Mouse (Mus musculus) embryonic facial prominence, embryonic 12.5 days (tissue): ENCODE data around the gene Cacna1h. TPM values are rescaled to one million over a fixed set of nuclear protein-coding genes. Genes with fewer than 3 reads are reported as not detected.

Experiments
- ATAC-seq: fragments of 200-750 bp; cut with Nextera tagmentation; 2 replicates; pipeline ENCODE4 v1.8.0; 2017; ENCODE audit not compliant: insufficient number of reproducible peaks, insufficient read depth, low FRiP score, low TSS enrichment
- H3K27ac ChIP-seq: fragments of 300-500 bp; sonication (generic); 2 replicates; pipeline ENCODE4 v1.5.1; 2016; ENCODE audit warnings: mild to moderate bottlenecking
- H3K27me3 ChIP-seq: fragments of 300-500 bp; sonication (generic); 2 replicates; pipeline ENCODE4 v1.6.1; 2016; ENCODE audit warnings: mild to moderate bottlenecking, moderate library complexity
- H3K36me3 ChIP-seq: fragments of 300-500 bp; sonication (generic); 2 replicates; pipeline ENCODE4 v1.6.1; 2016; ENCODE audit warnings: mild to moderate bottlenecking
- H3K4me1 ChIP-seq: fragments of 300-500 bp; sonication (generic); 2 replicates; pipeline ENCODE4 v1.6.1; 2016
- H3K4me2 ChIP-seq: fragments of 300-500 bp; sonication (generic); replicated peaks from 2 replicates; pipeline ENCODE4 v1.6.1; 2016; ENCODE audit warnings: mild to moderate bottlenecking, moderate library complexity
- H3K4me3 ChIP-seq: fragments of 300-500 bp; sonication (generic); 2 replicates; pipeline ENCODE4 v1.5.1; 2016; ENCODE audit warnings: mild to moderate bottlenecking
- H3K9ac ChIP-seq: fragments of 300-500 bp; sonication (generic); 2 replicates; pipeline ENCODE4 v1.6.1; 2016; ENCODE audit warnings: mild to moderate bottlenecking, moderate library complexity
- H3K9me3 ChIP-seq: fragments of 300-500 bp; sonication (generic); 2 replicates; pipeline ENCODE4 v1.6.1; 2016; ENCODE audit warnings: mild to moderate bottlenecking, moderate library complexity
- WGBS: fragments of 180-500 bp; shearing (Covaris S2); methylation state at CpG from one replicate; pipeline ENCODE4 v1.1.7; 2016; 5-methylcytosine and 5-hydroxymethylcytosine counted together
- polyA plus RNA-seq: library from polyadenylated mRNA; unstranded; fragments of >200 nt; fragmentation: Nextera tagmentation; extraction: Ambion mirVana; gene quantifications from 2 replicates; pipeline ENCODE4 v1.2.1, GENCODE M21; 2016

The Cacna1h gene
- polyA plus RNA-seq, 1 experiment from 2014 or later = 8.7 TPM

DNA sequence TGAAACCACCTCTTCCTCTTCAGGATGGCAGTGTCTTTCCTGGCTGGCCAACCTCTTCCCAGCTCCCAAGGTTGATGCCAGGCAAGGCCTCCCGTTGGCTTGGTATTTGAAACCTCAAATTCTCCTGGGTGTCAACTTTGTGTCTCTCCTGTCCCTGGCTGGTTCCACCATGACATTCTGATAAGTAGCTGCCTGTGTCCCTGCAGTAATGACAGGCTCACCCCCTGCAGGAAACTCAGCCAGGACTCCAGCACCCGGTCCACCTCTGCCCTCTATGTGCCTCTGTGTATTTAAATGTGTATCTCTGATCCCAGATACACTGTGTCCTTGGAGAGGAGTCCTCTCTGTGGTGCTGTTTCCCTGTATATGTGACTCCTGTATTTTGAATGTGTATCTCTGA, 32.7 kb upstream of the Cacna1h start:
- no peak for ATAC-seq
- H3K4me3 ChIP-seq = no peak overlapping the region
- H3K9me3 ChIP-seq = no peaks in the 10 kb centered on the region
- H3K36me3 ChIP-seq = no peaks in the 10 kb centered on the region
- 77% methylated on average over 2 of the region's 2 CpGs for WGBS
- no peak overlapping the region for H3K9ac ChIP-seq
- peaks cover 6% of the 10 kb centered on the region for H3K27me3 ChIP-seq
- no peak overlapping the region for H3K4me2 ChIP-seq
- H3K27ac ChIP-seq = no peak overlapping the region
- H3K4me1 ChIP-seq = no peaks in the 10 kb centered on the region

DNA sequence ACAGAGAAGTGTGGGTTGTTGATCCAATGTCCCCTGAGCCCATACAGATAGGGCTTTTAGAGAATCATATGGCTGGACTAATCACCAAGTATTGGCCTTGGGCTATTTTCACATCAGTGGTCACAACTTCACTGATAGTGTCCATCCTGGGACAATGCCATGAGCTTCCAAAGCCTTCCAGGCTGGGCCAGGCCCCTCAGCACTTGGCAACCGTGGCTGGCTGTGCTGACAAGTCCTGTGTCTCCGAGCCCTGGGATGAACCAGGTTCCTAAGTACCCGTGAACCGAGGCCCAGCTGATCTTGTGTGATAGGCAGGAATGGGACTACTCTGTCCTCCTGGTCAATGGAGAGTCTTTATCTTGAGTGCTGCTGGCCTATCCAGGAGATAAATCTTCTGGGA, 30.5 kb upstream of the Cacna1h start:
- no peak overlapping the region for H3K27ac ChIP-seq
- ATAC-seq = no peak
- no peaks in the 10 kb centered on the region for H3K9me3 ChIP-seq
- no peak overlapping the region for H3K4me2 ChIP-seq
- H3K4me3 ChIP-seq = no peak overlapping the region
- no peak overlapping the region for H3K9ac ChIP-seq
- H3K4me1 ChIP-seq = no peaks in the 10 kb centered on the region
- H3K36me3 ChIP-seq = no peaks in the 10 kb centered on the region
- H3K27me3 ChIP-seq = no peaks in the 10 kb centered on the region
- 81% methylated on average over 4 of the region's 4 CpGs for WGBS

DNA sequence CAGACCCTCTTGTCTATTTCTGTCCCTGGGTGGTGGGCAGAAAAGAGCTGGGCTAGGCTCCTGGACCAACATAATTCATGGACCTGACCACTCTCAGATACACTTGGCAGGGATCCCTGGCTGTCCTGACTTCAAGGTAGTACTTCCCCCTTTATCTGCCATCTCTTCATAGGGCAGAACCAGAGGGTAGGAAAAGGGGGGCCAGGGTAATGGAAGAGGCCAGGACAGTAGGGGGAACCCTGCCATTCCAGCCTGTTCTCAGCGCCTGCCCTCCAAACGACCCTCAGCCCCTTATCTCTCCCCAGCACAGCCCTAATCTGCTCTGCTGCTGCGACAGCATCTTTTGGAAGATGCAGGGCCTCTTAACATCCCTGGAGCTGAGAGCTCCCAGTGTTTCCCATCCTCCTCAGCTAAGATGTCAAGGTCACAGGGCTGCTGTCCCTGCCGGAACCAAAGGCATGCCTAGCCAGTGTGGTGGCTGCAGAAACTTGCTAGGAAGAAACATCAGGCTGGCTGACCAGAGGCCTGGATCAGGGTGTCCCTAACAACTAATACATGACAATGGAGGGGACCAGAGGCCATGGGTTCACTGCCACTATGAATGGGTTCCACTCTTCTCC, 29.9 kb upstream of the Cacna1h start:
- ATAC-seq = no peak
- Histone ChIP-seq H3K9me3 (no peaks in the 10 kb centered on the region), H3K27me3 (no peaks in the 10 kb centered on the region), H3K9ac (no peak overlapping the region), H3K27ac (no peak overlapping the region), H3K4me1 (no peaks in the 10 kb centered on the region), H3K4me3 (no peak overlapping the region), H3K36me3 (no peaks in the 10 kb centered on the region), H3K4me2 (no peak overlapping the region)
- WGBS = 59% methylated on average over 4 of the region's 4 CpGs

DNA sequence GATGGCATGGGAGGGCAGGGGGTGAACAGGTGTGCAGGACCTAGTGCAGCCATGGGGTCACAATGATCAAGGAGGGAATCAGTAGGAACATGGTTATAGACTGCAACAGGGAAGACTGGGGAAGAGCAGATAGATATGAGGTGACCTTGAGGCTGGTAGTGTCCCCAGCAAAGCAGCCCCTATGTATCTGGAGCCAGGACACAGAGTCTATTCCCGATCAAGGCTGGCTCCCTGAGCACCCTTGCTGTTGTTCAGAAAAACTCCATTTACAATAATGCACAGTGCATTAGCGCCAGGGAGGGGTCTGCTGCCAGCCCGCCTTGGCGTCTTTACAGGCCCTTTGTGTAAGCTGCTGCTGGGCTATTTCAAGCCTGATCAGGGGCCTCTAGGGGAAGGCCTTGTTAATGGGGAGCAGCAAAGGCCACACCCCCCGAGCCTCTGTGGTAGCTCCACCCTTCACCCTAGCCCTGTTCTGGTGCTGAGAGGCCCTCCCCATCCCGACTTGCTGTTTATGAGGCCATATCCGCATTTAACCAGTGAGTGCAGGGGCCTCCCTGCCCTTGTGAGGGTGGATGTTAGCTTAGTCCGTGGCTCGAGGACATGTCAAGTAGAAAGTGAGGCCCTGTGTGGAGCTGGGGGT, 28.8 kb upstream of the Cacna1h start:
- no peaks in the 10 kb centered on the region for H3K4me1 ChIP-seq
- H3K9ac ChIP-seq = no peak overlapping the region
- 33% methylated on average over 9 of the region's 9 CpGs for WGBS
- H3K4me3 ChIP-seq = no peak overlapping the region
- H3K36me3 ChIP-seq = no peaks in the 10 kb centered on the region
- H3K27ac ChIP-seq = no peak overlapping the region
- H3K9me3 ChIP-seq = no peaks in the 10 kb centered on the region
- ATAC-seq = peak; percentile 61; the same call in 1 of the 2 replicates
- no peaks in the 10 kb centered on the region for H3K27me3 ChIP-seq
- H3K4me2 ChIP-seq = no peak overlapping the region

DNA sequence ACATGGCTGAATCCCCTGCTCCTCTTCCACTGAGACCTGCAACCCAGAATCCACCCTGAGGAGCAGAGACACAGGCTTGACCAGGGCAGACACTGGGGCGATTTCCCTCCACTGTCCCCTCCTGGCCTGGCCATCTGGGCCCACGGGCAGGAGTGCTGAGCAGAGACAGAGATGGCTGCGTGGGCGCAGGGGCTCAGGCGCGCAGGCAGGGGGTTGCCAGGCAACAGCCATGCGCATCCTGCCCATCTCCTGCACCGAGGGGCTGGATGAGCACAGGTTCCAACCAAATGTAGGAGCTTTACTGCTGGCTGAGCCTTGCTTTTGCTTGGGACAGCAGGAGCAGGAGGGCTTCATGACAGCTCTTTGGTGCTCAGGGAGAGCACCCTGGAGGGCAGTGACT, 23.0 kb upstream of the Cacna1h start:
- no peak overlapping the region for H3K4me2 ChIP-seq
- H3K36me3 ChIP-seq = no peaks in the 10 kb centered on the region
- WGBS = 58% methylated on average over 8 of the region's 8 CpGs
- ATAC-seq = no peak
- H3K9me3 ChIP-seq = no peaks in the 10 kb centered on the region
- H3K9ac ChIP-seq = no peak overlapping the region
- no peaks in the 10 kb centered on the region for H3K4me1 ChIP-seq
- no peak overlapping the region for H3K4me3 ChIP-seq
- no peak overlapping the region for H3K27ac ChIP-seq
- H3K27me3 ChIP-seq = no peaks in the 10 kb centered on the region

DNA sequence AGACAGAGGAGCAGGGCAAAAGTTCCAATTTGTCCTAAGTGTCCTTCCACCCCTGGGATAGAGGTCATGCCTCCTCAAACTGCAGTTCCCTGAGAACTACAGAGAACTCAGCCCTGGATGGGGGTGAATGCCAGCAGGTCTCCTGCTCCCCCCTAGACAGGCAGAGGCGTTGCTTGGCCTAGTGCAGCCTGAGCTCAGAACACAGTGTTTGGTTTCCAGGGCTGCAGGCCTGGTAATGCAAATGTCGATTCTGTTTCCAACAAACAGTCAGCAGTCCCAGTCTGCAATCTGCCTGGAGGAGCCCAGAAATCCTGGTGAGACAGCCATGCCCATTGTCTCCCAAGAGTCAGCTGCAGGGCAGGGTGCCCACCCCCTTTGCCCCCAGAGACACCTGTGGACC, 20.7 kb upstream of the Cacna1h start, which contains the start of gene Tekt4:
TSS of gene Tekt4 (plus strand) at position 344 of the 400 bp plus-strand sequence.
- no peak within 1 kb of the TSS for H3K9ac ChIP-seq

DNA sequence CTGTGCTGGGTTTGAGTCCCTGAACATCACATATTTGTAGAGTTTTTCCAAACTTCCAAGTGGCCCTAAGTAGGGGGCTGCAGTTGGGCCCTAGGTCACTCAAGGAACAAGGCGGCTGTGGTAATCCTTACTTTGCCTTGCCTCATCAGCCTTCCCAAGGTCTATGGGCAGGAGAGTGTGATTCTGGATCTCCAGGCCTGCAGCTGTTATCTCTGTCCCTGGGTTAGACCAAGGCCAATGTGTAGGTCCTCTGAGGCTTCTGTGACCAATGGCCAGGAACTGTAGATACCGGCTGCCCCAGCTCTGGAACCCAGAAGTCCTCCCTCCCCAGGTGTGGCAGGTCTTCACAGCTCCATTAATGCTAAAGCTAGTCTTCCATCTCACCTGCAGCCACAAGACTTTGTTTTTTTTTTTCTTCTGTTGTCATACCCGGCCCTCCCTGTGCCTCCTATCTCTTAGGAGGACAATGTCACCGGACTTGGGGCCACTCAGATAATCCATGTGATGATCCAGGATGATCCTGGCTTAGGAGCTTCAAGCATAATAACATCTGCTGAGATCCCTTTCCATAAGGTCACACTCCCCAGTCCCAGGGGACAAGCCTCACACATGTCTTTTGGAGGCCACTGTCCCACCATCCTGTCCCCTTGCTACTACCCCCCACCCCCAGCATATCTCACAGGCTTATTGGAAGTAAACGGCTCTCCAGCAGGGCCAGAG, 18.8 kb upstream of the Cacna1h start:
- Histone ChIP-seq H3K9ac (no peak overlapping the region), H3K36me3 (no peaks in the 10 kb centered on the region), H3K9me3 (no peaks in the 10 kb centered on the region), H3K4me1 (no peaks in the 10 kb centered on the region), H3K27me3 (no peaks in the 10 kb centered on the region), H3K4me2 (no peak overlapping the region), H3K4me3 (no peak overlapping the region), H3K27ac (no peak overlapping the region)
- 84% methylated on average over 5 of the region's 5 CpGs for WGBS
- no peak for ATAC-seq

More for the DNA sequence above, 20.7 kb upstream of the Cacna1h start, which contains the start of gene Tekt4:
- 37% methylated on average over 2 of the region's 2 CpGs for WGBS
- Histone ChIP-seq H3K9me3 (no peaks in the 10 kb centered on the region), H3K4me3 (no peak within 1 kb of the TSS), H3K27ac (no peak within 1 kb of the TSS), H3K4me1 (no peaks in the 10 kb centered on the region), H3K36me3 (no peaks in the 10 kb centered on the region), H3K27me3 (no peaks in the 10 kb centered on the region), H3K4me2 (no peak within 1 kb of the TSS)
- ATAC-seq = no peak

DNA sequence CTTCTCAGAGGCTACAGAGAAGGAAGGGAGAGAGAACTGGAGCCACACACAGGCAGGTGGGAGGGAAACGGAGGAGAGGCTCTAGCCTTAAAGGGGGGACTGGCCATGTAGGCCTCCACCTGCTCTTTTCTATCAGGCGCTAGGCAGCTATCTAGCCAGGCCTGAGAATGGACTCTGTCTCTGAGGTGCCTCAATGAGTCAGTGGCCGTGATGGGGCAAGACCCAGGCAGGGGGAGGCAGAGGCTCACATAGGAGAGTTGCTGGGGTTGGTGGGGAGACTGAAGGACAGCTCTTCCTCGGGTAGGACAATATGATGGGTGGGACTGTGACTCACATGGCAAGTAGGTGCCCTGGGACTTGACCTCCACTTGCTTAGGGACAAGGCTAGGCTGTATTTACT, 16.7 kb upstream of the Cacna1h start:
- H3K27ac ChIP-seq = no peak overlapping the region
- H3K36me3 ChIP-seq = no peaks in the 10 kb centered on the region
- H3K9ac ChIP-seq = no peak overlapping the region
- ATAC-seq = no peak
- no peak overlapping the region for H3K4me2 ChIP-seq
- H3K27me3 ChIP-seq = no peaks in the 10 kb centered on the region
- 56% methylated on average over 4 of the region's 4 CpGs for WGBS
- H3K4me3 ChIP-seq = no peak overlapping the region
- no peaks in the 10 kb centered on the region for H3K9me3 ChIP-seq
- H3K4me1 ChIP-seq = no peaks in the 10 kb centered on the region

DNA sequence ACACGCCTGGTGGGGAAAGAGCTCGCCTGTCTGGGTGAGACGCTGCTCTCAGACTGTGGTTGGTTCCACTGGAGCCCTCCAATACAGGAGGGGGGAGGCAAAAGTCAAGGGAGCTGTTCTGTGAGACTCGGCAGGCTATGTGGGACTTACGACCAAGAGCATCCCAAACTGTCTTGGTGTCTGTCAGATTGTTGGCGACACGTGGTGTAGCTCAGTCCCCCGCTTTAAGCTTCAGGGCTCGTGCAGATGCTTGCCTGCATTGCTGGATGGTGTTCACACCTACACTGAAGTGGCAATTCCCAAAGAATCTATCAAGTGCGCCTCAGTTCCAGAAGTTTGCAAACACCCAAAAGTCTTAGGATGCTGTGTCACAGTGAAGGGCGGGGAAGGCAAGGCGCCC, 14.3 kb upstream of the Cacna1h start:
- no peak for ATAC-seq
- H3K4me3 ChIP-seq = no peak overlapping the region
- 80% methylated on average over 12 of the region's 12 CpGs for WGBS

DNA sequence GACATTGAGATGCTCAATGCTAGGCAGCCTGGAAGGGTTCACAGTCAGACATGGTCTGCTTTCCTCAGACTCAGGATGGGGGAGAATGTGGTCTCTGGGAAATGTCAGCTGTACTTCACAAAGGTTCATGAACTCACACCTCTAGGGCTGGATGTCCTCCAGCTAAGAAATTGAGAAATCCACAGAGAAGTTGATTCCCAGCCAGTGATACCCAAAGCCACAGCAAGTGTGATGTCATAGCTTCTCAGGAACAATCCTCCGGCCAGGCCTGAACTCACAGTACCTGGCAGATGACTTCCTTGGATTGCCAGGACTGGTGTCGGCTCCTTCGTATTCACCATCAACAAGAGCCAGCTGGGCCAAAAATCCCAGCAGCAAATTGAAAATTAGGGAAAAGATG, 12.3 kb upstream of the Cacna1h start:
- H3K27me3 ChIP-seq = no peaks in the 10 kb centered on the region
- H3K4me1 ChIP-seq = peaks cover 2% of the 10 kb centered on the region; the same call in 1 of the 2 replicates
- H3K9ac ChIP-seq = no peak overlapping the region
- no peak overlapping the region for H3K27ac ChIP-seq
- no peak overlapping the region for H3K4me2 ChIP-seq
- H3K36me3 ChIP-seq = no peaks in the 10 kb centered on the region
- no peak for ATAC-seq
- no peaks in the 10 kb centered on the region for H3K9me3 ChIP-seq
- WGBS = 75% methylated on average over 3 of the region's 3 CpGs
- no peak overlapping the region for H3K4me3 ChIP-seq

More for the DNA sequence above, 14.3 kb upstream of the Cacna1h start:
- H3K9me3 ChIP-seq = no peaks in the 10 kb centered on the region
- no peak overlapping the region for H3K27ac ChIP-seq
- H3K36me3 ChIP-seq = no peaks in the 10 kb centered on the region
- no peak overlapping the region for H3K4me2 ChIP-seq
- H3K27me3 ChIP-seq = no peaks in the 10 kb centered on the region
- H3K9ac ChIP-seq = no peak overlapping the region
- H3K4me1 ChIP-seq = no peaks in the 10 kb centered on the region

DNA sequence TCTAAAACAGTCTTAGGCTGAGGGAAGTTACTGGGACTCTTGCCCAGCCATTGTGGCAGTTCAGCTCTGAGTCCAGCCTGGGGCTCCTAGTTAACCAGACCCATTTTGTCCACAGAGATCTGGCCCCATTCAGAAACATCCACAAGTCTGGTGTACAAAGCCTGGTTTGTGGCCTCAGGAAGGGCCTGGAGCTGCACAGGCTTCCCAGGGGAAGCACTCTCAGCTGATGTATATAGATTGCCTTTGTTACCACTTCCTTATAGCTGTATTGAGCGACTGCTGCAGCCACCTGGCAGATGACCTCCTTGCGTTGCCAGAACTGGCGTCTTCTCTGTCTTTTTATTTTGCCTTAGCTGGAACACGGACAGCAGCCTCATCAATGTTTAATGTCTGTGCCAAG, 11.5 kb upstream of the Cacna1h start:
- 36% methylated on average over 4 of the region's 4 CpGs for WGBS
- Histone ChIP-seq H3K9ac (no peak overlapping the region), H3K4me2 (no peak overlapping the region), H3K36me3 (no peaks in the 10 kb centered on the region), H3K27ac (no peak overlapping the region), H3K27me3 (no peaks in the 10 kb centered on the region), H3K4me3 (no peak overlapping the region), H3K4me1 (peaks cover 5% of the 10 kb centered on the region; the same call in 1 of the 2 replicates), H3K9me3 (no peaks in the 10 kb centered on the region)
- no peak for ATAC-seq

DNA sequence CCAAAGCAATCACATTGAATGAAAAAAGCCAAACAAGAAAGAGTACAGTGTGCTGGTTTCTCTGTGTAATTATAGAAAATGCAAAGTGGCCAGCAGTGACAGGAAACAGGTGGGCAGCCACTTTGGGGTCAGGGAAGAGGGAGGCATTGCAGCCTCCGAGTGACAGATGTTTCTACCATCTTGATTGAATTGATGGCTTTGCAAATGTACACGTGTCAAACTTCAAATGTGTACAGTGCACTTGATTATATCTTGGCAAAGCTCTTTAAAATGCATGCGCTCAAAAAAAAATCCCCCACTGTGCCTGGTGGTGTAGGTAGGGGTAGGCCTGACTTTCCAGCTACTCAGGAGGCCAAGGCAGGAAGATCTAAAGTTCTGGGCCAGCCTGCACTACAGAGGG, 9.3 kb upstream of the Cacna1h start:
- Histone ChIP-seq H3K27me3 (no peaks in the 10 kb centered on the region), H3K9me3 (no peaks in the 10 kb centered on the region), H3K36me3 (no peaks in the 10 kb centered on the region), H3K9ac (no peak overlapping the region), H3K4me1 (peaks cover 5% of the 10 kb centered on the region; the same call in 1 of the 2 replicates), H3K4me2 (no peak overlapping the region), H3K27ac (no peak overlapping the region), H3K4me3 (no peak overlapping the region)
- no peak for ATAC-seq
- 53% methylated on average over 3 of the region's 3 CpGs for WGBS
